Mouse (Mus musculus) cortical plate, adult 2 months (tissue): ENCODE results near the gene Rap2c. TPM values are rescaled to one million over a fixed set of nuclear protein-coding genes. Genes with fewer than 3 reads are reported as not detected.

ENCODE experiments used
- H3K27ac ChIP-seq: fragments of 200-500 bp; 2 replicates; pipeline ENCODE4 v1.5.1; 2012; ENCODE audit warnings: low read length, control low read depth, inconsistent platforms; ENCODE audit not compliant: insufficient read depth
- H3K4me1 ChIP-seq: fragments of 200-500 bp; 2 replicates; pipeline ENCODE4 v1.6.1; 2011; ENCODE audit warnings: low read length; ENCODE audit not compliant: control insufficient read depth, insufficient read depth
- H3K4me3 ChIP-seq: fragments of 200-500 bp; 2 replicates; pipeline ENCODE4 v1.5.1; 2011; ENCODE audit warnings: mild to moderate bottlenecking, low read length, control low read depth; ENCODE audit not compliant: insufficient read depth
- CTCF ChIP-seq: fragments of 200-500 bp; IDR thresholded peaks from 2 replicates; pipeline ENCODE4 v1.5.1; 2011; ENCODE audit warnings: mild to moderate bottlenecking, control low read depth, low read length; ENCODE audit not compliant: insufficient read depth; ENCODE audit errors: extremely low read depth
- POLR2A ChIP-seq: fragments of 200-500 bp; IDR thresholded peaks from 2 replicates; pipeline ENCODE4 v1.6.1; 2011; ENCODE audit warnings: mild to moderate bottlenecking, low read length, control low read depth; ENCODE audit not compliant: insufficient read depth; ENCODE audit errors: extremely low read depth
- polyA plus RNA-seq: library from polyadenylated mRNA; depleted of rRNA; stranded (reverse); fragments of >200 nt; gene quantifications from 2 replicates; pipeline ENCODE4 v1.2.3, GENCODE M21; 2012

The Rap2c gene
- polyA plus RNA-seq, 1 experiment = 18.5 TPM

DNA sequence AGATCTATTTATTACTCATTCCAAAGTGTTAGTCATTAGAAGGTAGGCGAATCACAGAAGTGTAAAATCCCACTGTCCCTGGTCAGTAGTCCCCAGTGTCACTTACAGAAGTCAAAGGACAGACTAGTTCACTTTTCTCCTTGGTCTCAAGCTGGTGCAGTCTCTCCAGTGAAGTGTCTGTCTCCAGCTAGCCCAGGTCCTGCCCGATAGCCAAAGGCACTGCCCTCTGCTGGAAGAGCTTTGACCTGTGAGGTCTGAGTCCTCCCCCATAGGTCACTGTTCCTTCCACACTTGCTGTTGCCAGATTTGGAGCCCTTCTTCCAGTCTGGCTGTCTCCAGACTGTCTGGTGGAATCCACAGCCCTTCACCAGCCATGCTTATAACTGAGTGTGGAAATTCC lies 2.1 kb upstream of the Rap2c start:
- no peaks in the 10 kb centered on the region for H3K4me1 ChIP-seq
- no peak for TF ChIP-seq CTCF
- no peak for TF ChIP-seq POLR2A
- no peak overlapping the region for H3K27ac ChIP-seq
- H3K4me3 ChIP-seq = no peak overlapping the region

DNA sequence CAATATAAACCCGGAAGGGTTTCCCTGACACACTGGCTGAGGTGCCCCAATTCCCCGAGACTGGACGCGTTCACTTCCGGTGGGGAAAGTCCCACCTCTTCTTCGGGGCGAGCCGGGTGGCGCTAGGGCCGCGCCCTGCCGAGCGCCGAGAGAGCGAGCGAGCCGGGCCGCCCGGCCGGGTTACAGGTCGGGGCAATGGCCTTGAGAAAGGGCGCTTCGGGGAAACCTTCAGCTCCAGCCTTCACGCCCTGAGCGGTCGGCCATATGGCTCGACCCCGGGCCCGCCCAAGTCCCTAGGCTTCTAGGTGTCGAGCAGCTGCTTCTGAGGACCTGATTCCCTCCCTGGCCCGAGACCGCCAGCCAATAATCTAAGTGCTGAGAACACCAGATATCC lies 965 bp upstream of the Rap2c start:
- Histone ChIP-seq H3K4me3 (peak overlapping the region; percentile 83), H3K4me1 (no peaks in the 10 kb centered on the region), H3K27ac (peak overlapping the region; percentile 80; the same call in 1 of the 2 replicates)
- TF ChIP-seq CTCF = no peak
- TF ChIP-seq POLR2A = no peak

DNA sequence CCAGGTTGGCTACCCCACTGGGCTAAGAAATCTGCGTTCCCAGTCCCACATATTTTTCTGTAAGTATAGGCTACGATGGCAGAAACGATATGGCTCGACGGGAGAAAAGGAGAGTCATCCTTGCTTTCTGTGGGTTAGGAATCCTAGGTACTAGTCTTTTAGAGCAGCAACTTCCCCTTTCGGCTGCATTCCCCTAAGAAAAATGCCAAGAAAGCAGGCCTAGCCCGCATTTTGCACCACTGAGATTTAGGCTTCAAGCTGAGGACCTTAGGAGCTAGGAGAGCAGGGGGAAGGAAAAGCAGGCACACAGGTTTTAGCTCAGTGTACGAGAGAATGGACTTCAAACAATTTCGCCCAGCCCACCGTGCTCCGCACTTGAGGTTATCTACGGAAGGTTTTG lies 892 bp downstream of the Rap2c start:
- Histone ChIP-seq H3K27ac (no peak overlapping the region), H3K4me1 (no peaks in the 10 kb centered on the region), H3K4me3 (peak overlapping the region; percentile 83; the same call in 1 of the 2 replicates)
- no peak for TF ChIP-seq CTCF
- no peak for TF ChIP-seq POLR2A

DNA sequence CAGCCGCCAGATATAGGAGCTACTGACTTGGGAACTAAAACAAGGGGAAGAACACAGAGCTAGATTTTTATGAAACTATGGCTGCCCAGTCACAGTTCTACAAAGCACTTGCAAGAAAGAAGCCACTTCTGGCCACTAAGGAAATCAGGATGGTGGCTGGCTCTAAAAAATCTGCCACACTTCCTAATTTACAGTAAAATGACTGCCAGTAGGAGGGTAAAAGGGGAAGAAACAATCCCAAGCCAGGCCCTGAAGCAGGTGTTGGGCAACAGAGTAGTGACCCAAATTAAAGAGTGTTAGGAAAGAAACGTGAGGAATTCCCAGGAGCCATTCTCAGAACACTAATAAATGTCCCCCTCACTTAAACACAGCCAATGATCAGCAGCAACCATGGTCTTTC lies 5.5 kb downstream of the Rap2c start:
- TF ChIP-seq CTCF (no peak), POLR2A (no peak)
- no peaks in the 10 kb centered on the region for H3K4me1 ChIP-seq
- H3K4me3 ChIP-seq = no peak overlapping the region
- H3K27ac ChIP-seq = no peak overlapping the region

DNA sequence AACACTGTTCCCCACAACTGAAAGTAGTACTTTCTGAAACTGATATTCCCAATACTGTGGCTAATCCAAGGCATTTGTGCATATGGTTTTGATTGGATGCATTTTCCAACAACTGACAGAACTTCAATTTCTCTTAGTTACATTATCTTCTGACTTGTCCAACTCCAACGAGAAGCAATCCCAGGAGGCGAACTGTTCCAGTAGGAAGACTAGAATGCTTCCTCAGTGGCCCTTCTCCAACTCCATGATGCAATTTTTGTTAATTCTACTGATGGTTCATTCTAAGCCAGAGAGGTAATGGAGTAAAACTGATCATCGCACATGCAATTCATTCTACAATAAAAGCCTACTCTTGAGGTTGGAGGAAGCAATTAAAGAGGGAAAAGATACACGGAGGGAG lies 7.5 kb downstream of the Rap2c start:
- TF ChIP-seq CTCF (no peak), POLR2A (no peak)
- H3K4me3 ChIP-seq = no peak overlapping the region
- no peak overlapping the region for H3K27ac ChIP-seq
- no peaks in the 10 kb centered on the region for H3K4me1 ChIP-seq

DNA sequence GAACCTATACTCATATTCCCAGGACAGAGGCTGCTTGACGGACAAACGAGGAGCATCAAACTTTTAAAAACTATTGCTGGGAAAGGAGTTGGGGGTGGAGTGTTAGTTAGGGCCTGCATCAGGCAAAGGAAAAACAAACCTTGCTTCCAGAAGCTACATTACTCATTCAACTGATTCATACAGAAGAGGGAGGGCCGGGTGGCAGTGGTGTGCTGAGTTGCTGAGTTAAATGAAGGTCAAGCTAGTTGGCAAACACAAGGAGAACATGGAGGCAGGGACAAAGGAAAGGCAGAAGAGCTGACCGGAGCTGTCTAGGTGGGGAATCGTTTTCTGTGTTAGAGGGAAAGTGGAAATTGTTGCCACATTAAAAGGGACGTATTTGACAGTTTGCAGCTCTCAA lies 17.0 kb downstream of the Rap2c start:
- no peak for TF ChIP-seq CTCF
- TF ChIP-seq POLR2A = no peak
- Histone ChIP-seq H3K4me3 (no peak overlapping the region), H3K4me1 (no peaks in the 10 kb centered on the region), H3K27ac (no peak overlapping the region)

DNA sequence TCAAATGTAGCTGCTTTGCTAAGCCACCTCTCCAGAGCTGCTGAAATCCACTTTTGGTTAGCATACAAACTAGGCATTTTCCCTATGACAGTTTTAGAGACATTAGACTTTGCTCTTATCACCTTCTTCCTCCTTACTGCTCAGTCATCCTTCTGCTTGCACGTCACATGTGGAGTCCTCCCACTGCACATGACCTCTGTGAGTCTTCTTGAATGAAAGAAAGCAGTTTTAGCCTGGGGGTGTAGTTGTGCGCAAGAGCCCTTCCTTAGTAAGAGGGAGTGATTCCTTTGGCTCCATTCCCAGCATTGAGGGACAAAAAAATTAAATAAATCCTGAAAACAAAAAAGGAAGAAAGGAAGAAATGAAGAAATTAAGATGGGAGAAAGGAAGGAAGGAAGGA lies 22.5 kb downstream of the Rap2c start:
- no peak overlapping the region for H3K27ac ChIP-seq
- H3K4me3 ChIP-seq = no peak overlapping the region
- TF ChIP-seq POLR2A (no peak), CTCF (no peak)
- H3K4me1 ChIP-seq = no peaks in the 10 kb centered on the region

DNA sequence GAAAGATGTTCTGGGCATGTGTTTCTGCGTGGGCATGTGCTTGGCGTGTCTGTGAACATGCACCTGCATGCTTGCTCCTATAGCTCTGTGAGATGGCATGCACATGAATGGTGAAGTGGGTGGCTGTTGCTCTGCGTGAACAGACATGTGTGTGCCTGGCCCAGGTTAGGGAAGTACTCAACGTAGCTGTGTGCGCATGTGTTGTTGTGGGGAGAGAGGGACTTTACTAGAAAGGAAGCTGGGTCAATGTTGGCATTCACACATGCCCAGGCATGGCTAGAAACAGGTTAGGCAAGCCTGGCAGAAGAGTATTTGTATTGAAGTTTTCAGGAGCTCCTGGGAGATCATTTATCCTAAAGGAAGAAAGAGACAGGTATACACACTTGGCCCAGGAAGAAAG lies 26.5 kb downstream of the Rap2c start:
- no peaks in the 10 kb centered on the region for H3K4me1 ChIP-seq
- TF ChIP-seq POLR2A (no peak), CTCF (no peak)
- no peak overlapping the region for H3K4me3 ChIP-seq
- no peak overlapping the region for H3K27ac ChIP-seq

DNA sequence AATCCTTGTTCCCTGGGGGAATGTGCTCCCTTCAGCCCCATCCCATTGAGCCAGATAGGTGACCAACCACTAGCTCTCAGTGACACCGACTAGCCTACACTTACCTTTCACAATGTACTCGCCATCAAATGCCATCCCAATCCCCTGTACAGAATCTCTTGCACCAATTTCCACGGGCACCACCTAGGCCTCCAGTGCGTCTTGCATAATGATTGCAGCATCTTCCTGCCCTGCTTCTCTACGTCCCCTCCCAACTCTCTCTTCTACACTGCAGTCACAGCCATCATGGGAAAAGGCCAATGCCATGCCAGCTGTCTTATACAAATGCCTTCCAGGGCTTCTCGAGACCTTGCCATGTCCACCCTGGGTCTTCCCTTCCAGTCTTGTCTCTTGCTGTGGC lies 27.9 kb downstream of the Rap2c start:
- TF ChIP-seq CTCF = no peak
- TF ChIP-seq POLR2A = no peak
- no peak overlapping the region for H3K4me3 ChIP-seq
- no peaks in the 10 kb centered on the region for H3K4me1 ChIP-seq
- no peak overlapping the region for H3K27ac ChIP-seq

DNA sequence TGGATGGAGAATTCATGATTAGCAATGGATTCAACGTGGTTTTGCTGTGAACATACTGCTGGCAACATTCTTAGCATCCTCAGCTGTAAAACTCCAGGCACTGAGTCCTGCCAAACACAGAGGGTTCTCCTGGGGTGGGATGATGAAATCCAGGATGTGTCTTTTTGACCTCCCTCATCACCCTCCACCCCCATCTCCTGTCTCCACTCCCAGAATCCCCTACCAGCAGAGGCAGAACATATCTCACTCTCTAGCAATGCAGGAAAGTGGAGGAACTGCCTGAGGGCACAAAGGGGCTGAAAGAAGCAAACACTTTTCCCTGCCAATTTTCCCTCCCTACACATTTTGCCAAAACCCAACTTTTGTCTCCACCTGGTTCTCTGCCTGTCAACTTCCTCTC lies 29.2 kb downstream of the Rap2c start:
- H3K4me1 ChIP-seq = no peaks in the 10 kb centered on the region
- no peak for TF ChIP-seq CTCF
- no peak for TF ChIP-seq POLR2A
- no peak overlapping the region for H3K27ac ChIP-seq
- H3K4me3 ChIP-seq = no peak overlapping the region

DNA sequence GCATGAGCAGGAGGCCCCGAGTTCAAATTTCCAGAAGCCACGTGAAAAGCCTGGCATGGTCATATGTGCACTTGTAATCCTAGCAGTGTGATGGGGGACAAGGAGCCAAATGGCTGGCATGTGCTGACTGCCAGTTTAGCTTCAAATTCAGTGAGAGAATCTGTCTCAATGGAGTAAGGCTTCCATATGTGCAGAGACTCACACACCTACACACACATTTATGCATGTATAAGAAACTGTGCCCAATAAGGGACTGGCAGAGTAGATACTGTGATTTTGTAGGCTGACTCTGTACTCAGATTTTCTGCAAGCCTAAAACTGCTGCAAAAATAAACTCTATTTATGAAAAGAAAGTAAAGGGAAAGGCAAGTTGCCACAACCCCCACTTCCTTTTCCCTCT lies 39.4 kb downstream of the Rap2c start:
- H3K4me1 ChIP-seq = no peaks in the 10 kb centered on the region
- no peak overlapping the region for H3K27ac ChIP-seq
- H3K4me3 ChIP-seq = no peak overlapping the region
- TF ChIP-seq CTCF = no peak
- no peak for TF ChIP-seq POLR2A
